Mouse (Mus musculus): ENCODE data around the gene Ctnna3. TPM values are rescaled to one million over a fixed set of nuclear protein-coding genes. Genes with fewer than 3 reads are reported as not detected.

The Ctnna3 gene
- total and polyA plus RNA-seq, 2 experiments from 2014 or later, result 18.6 to 62.6 TPM

GRCm38 (mm10) chr10:64020347-64020746 is 590.4 kb downstream of the Ctnna3 start:
- Histone ChIP-seq H3K4me3 (ENCODE audit: low read depth, low read length) (no peak overlapping the region), H3K27me3 (ENCODE audit: control insufficient read depth, insufficient read depth, low read length) (no peaks in the 10 kb centered on the region), H3K4me2 (ENCODE audit: low read depth, low read length) (no peak overlapping the region), H3K9ac (replicated peaks; ENCODE audit: low read depth, low read length) (no peak overlapping the region), H3K4me1 (ENCODE audit: control insufficient read depth, insufficient read depth) (peaks cover 5% of the 10 kb centered on the region; the same call in 1 of the 2 replicates), H3K36me3 (replicated peaks; ENCODE audit: control insufficient read depth, insufficient read depth, low read length) (no peaks in the 10 kb centered on the region), H3K9me3 (replicated peaks; ENCODE audit: control insufficient read depth, low read length) (no peaks in the 10 kb centered on the region), H3K27ac (ENCODE audit: low read depth) (peak overlapping the region; percentile 64)
- ATAC-seq (ENCODE audit: insufficient read depth, low read depth) (peak; percentile 77; the same call in 1 of the 2 replicates), DNase-seq (ENCODE audit: low spot score) (peak; percentile 60)
- WGBS, result 42% methylated on average over 1 of the region's 1 CpGs
- TF ChIP-seq CTCF (IDR thresholded peaks at IDR 0.05; ENCODE audit: low read depth) (no peak), EP300 (IDR thresholded peaks at IDR 0.05; ENCODE audit: low read depth) (no peak)

- WGBS, result 68% methylated on average over 6 of the region's 6 CpGs
- no peak overlapping the region for H3K4me3 ChIP-seq (ENCODE audit: low read depth, low read length)
- ATAC-seq (ENCODE audit: insufficient read depth, low read depth) (no peak), DNase-seq (ENCODE audit: low spot score) (no peak)
- H3K9ac ChIP-seq (replicated peaks; ENCODE audit: low read depth, low read length), result no peak overlapping the region
- no peaks in the 10 kb centered on the region for H3K27me3 ChIP-seq (ENCODE audit: control insufficient read depth, insufficient read depth, low read length)
- H3K27ac ChIP-seq (ENCODE audit: low read depth), result no peak overlapping the region
- no peak overlapping the region for H3K4me2 ChIP-seq (ENCODE audit: low read depth, low read length)
- TF ChIP-seq EP300 (IDR thresholded peaks at IDR 0.05; ENCODE audit: low read depth) (no peak), CTCF (IDR thresholded peaks at IDR 0.05; ENCODE audit: low read depth) (no peak)
- H3K36me3 ChIP-seq (replicated peaks; ENCODE audit: control insufficient read depth, insufficient read depth, low read length), result no peaks in the 10 kb centered on the region
- H3K4me1 ChIP-seq (ENCODE audit: control insufficient read depth, insufficient read depth), result peaks cover 5% of the 10 kb centered on the region; the same call in 1 of the 2 replicates
- H3K9me3 ChIP-seq (replicated peaks; ENCODE audit: control insufficient read depth, low read length), result no peaks in the 10 kb centered on the region
Measured at GRCm38 (mm10) chr10:64023340-64023739, 593.4 kb downstream of the Ctnna3 start.

GRCm38 (mm10) chr10:64030901-64031300 is 601.0 kb downstream of the Ctnna3 start:
- ATAC-seq (ENCODE audit: insufficient read depth, low read depth) (no peak), DNase-seq (ENCODE audit: low spot score) (no peak)
- no peaks in the 10 kb centered on the region for H3K27me3 ChIP-seq (ENCODE audit: control insufficient read depth, insufficient read depth, low read length)
- H3K4me3 ChIP-seq (ENCODE audit: low read depth, low read length), result no peak overlapping the region
- H3K4me1 ChIP-seq (ENCODE audit: control insufficient read depth, insufficient read depth), result no peaks in the 10 kb centered on the region
- no peak overlapping the region for H3K27ac ChIP-seq (ENCODE audit: low read depth)
- no peaks in the 10 kb centered on the region for H3K9me3 ChIP-seq (replicated peaks; ENCODE audit: control insufficient read depth, low read length)
- no peak for TF ChIP-seq EP300 (IDR thresholded peaks at IDR 0.05; ENCODE audit: low read depth)
- TF ChIP-seq CTCF (IDR thresholded peaks at IDR 0.05; ENCODE audit: low read depth), result no peak
- H3K36me3 ChIP-seq (replicated peaks; ENCODE audit: control insufficient read depth, insufficient read depth, low read length), result no peaks in the 10 kb centered on the region
- no peak overlapping the region for H3K9ac ChIP-seq (replicated peaks; ENCODE audit: low read depth, low read length)
- H3K4me2 ChIP-seq (ENCODE audit: low read depth, low read length), result no peak overlapping the region

DNA sequence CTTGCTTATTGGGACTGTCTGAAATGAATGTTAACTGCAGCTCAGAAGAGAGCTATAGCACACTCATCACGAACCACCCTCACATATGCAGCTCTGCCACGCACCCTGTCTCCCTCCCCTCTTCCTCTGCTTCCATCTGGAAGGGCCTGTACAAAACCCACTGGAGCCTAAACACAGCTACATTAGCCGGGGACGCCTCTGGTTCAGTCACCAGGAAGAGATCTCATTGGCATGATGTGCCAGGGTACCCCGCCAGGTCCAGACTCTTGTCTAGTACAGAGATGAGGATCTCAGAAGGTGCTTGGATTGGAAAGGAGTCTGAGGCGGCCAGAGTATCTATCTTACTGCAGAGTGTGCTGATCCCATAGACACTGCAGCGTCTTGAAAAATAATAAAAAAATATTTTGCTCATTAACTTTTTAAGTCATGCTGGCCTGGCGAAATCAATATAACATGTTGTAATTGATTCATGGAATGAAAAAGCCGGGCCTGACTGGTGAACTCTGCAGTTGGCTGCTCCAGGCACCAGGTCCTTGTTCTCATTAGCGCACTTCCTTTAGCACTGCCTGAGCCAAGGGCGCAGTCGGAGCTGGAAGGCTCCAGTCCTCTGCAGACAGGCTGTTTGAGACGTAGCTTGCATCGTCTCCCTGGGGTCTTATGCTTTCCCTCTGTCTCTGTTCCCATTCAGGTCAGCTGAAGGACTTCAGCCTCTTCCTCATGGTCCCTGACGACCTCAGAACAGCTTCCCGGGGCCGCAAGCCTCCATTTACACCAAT is 610.0 kb downstream of the Ctnna3 start:
- Histone ChIP-seq H3K9me3 (replicated peaks; ENCODE audit: control insufficient read depth, low read length) (no peaks in the 10 kb centered on the region), H3K4me1 (ENCODE audit: control insufficient read depth, insufficient read depth) (peaks cover 4% of the 10 kb centered on the region), H3K9ac (replicated peaks; ENCODE audit: low read depth, low read length) (no peak overlapping the region), H3K27me3 (ENCODE audit: control insufficient read depth, insufficient read depth, low read length) (no peaks in the 10 kb centered on the region), H3K4me3 (ENCODE audit: low read depth, low read length) (no peak overlapping the region), H3K4me2 (ENCODE audit: low read depth, low read length) (no peak overlapping the region), H3K36me3 (replicated peaks; ENCODE audit: control insufficient read depth, insufficient read depth, low read length) (no peaks in the 10 kb centered on the region), H3K27ac (ENCODE audit: low read depth) (no peak overlapping the region)
- TF ChIP-seq EP300 (IDR thresholded peaks at IDR 0.05; ENCODE audit: low read depth), result no peak
- no peak for TF ChIP-seq CTCF (IDR thresholded peaks at IDR 0.05; ENCODE audit: low read depth)
- DNase-seq (ENCODE audit: low spot score) (no peak), ATAC-seq (ENCODE audit: insufficient read depth, low read depth) (no peak)
- WGBS, result 64% methylated on average over 17 of the region's 17 CpGs

GRCm38 (mm10) chr10:64041218-64041617 is 611.3 kb downstream of the Ctnna3 start:
- DNase-seq (ENCODE audit: low spot score), result no peak
- no peak for ATAC-seq (ENCODE audit: insufficient read depth, low read depth)
- Histone ChIP-seq H3K36me3 (replicated peaks; ENCODE audit: control insufficient read depth, insufficient read depth, low read length) (no peaks in the 10 kb centered on the region), H3K27ac (ENCODE audit: low read depth) (no peak overlapping the region), H3K27me3 (ENCODE audit: control insufficient read depth, insufficient read depth, low read length) (no peaks in the 10 kb centered on the region), H3K4me3 (ENCODE audit: low read depth, low read length) (no peak overlapping the region), H3K4me1 (ENCODE audit: control insufficient read depth, insufficient read depth) (peaks cover 4% of the 10 kb centered on the region), H3K9ac (replicated peaks; ENCODE audit: low read depth, low read length) (no peak overlapping the region), H3K4me2 (ENCODE audit: low read depth, low read length) (no peak overlapping the region), H3K9me3 (replicated peaks; ENCODE audit: control insufficient read depth, low read length) (no peaks in the 10 kb centered on the region)
- no peak for TF ChIP-seq CTCF (IDR thresholded peaks at IDR 0.05; ENCODE audit: low read depth)
- TF ChIP-seq EP300 (IDR thresholded peaks at IDR 0.05; ENCODE audit: low read depth), result no peak
- 67% methylated on average over 7 of the region's 7 CpGs for WGBS

GRCm38 (mm10) chr10:64041892-64042291 is 612.0 kb downstream of the Ctnna3 start:
- no peak overlapping the region for H3K9ac ChIP-seq (replicated peaks; ENCODE audit: low read depth, low read length)
- no peak for TF ChIP-seq EP300 (IDR thresholded peaks at IDR 0.05; ENCODE audit: low read depth)
- no peak for TF ChIP-seq CTCF (IDR thresholded peaks at IDR 0.05; ENCODE audit: low read depth)

More at GRCm38 (mm10) chr10:64041892-64042291, 612.0 kb downstream of the Ctnna3 start:
- no peak overlapping the region for H3K4me2 ChIP-seq (ENCODE audit: low read depth, low read length)
- H3K4me3 ChIP-seq (ENCODE audit: low read depth, low read length), result no peak overlapping the region
- H3K27ac ChIP-seq (ENCODE audit: low read depth), result no peak overlapping the region
- H3K36me3 ChIP-seq (replicated peaks; ENCODE audit: control insufficient read depth, insufficient read depth, low read length), result no peaks in the 10 kb centered on the region
- no peak for ATAC-seq (ENCODE audit: insufficient read depth, low read depth)
- H3K4me1 ChIP-seq (ENCODE audit: control insufficient read depth, insufficient read depth), result peaks cover 4% of the 10 kb centered on the region
- no peaks in the 10 kb centered on the region for H3K27me3 ChIP-seq (ENCODE audit: control insufficient read depth, insufficient read depth, low read length)
- 85% methylated on average over 11 of the region's 11 CpGs for WGBS
- DNase-seq (ENCODE audit: low spot score), result no peak
- no peaks in the 10 kb centered on the region for H3K9me3 ChIP-seq (replicated peaks; ENCODE audit: control insufficient read depth, low read length)
